Mouse (Mus musculus) cerebral cortex, adult 2 months (tissue): Measurements from ENCODE around the gene Adgrl3.

ENCODE experiments used
- WGBS: fragments of 180-500 bp; shearing (Covaris S2); methylation state at CpG from one replicate; pipeline ENCODE4 v1.1.7; 2018; 5-methylcytosine and 5-hydroxymethylcytosine counted together

The Adgrl3 gene

DNA sequence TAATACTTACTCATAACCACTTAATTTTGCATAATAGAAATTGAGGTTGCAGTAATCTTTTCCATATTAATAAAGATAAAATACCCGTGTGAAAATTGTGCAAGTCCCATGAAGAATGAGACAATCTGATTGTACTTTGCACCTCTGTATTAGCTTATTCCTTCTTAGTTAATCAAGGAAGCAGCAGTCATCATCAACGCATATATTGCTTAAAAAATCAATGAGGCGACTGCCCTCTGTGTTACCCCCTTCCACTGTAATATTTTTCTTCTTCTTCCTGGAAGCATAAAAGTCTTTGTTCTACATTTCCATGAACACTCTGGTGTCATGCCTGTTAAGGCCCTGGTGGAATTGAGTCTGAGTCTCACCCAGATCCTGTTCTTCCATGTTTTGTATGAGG is 416.4 kb downstream of the Adgrl3 start:
- WGBS: 94% methylated on average over 3 of the region's 3 CpGs

DNA sequence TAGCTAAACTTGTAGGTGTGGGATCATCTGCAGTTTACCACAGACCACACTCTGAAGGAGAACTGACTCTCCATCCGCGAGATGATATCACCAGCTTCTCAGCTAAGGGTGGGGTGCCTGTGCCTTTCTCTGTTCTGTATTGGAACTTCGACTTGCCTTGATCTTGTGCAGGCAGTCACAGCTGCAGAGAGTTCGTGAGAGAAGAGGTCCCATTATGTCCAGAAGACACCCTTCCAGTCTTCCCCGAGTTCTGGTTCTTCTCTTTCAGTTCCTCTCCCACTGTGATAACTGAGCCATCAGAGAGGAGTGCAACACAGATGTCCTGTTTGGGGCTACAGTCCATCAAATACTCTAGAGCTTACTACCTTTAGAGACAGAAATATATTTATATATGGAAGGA is 422.2 kb downstream of the Adgrl3 start:
- WGBS: 61% methylated on average over 5 of the region's 5 CpGs

DNA sequence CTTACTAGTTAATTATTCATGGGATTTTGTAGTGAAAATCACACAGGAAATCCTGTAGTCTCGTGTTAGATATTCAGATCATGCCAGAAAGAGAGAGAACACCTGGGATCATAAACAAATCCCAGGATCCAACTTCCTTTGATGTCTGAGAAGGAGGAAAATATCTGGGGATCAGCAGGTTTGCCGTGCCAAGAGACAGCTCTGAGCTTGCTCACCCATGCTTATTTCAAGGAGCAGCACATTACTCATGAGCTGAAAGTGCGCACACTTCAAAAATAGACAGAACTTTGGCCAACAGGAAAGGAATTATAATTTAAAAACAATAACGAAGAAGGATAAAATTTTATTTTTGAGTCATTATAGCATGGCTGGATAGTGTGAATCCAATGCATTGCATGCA is 446.0 kb downstream of the Adgrl3 start:
- 32% methylated on average over 4 of the region's 4 CpGs for WGBS

DNA sequence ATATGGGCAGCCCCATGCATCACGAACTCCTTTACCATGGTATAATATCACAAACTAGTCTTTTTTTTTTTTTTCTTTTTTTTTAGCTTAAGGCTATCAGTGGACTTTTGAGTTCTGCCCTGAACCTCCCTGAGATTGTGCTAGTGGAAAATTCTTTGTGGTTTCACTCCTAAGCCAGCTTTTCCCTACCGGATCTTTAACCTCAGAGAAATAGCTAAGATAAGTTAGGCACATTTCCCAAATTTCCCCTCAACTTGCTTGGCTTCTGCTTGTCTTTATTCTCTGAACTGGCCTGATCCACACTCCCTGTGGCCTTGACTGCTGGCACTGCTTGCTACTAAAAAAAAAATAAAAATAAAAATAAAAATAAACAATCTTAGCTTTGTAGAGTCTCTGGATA is 454.7 kb downstream of the Adgrl3 start:
- WGBS: 68% methylated on average over 2 of the region's 2 CpGs

DNA sequence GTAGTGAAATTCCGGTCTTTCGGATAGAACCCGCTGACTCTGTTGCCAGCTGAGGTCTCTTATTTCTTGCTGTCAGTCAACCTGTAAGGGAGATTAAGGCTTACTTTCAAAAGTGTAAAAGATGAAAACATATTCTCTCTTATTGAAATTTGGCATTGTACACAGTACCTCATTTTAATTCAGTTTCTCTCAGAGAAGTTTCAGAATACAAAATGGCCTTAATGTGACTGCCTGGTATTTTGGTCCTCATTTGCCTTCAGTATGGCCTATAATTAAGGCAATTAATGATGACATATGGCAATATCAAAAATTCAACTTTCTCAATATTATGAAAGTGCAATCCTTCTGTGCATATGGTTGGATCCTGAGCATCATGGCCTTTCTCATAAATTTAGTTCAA is 455.5 kb downstream of the Adgrl3 start:
- 61% methylated on average over 3 of the region's 3 CpGs for WGBS

DNA sequence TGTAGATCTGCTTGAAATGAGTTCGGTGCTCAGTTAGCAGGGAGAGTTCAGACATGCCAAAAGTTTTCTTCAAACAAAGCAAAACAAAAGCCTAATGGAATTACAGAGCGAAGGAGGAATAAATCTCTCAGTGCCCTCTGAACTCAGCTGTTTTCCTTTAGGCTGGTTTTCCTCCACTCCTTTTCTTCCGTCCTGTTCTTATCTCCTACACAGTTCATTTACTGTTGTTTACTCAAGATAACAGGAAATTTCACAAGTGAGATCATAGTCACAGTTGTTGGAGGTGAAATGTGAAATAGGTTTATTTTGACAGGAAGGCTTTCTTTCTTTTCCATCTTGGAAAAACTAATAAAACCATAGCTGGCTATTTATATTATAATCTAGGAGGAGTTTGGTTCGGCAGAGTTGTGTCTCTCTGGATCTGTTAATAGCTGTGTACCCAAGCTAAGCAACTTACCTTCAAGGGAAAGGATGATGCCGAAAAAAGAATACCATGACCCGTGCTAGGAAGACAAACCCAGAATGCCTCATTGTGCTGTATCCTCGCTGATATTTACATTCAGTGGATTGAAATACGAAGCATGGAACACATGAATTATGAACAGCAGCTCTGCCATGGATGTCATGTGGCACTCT is 456.2 kb downstream of the Adgrl3 start:
- 65% methylated on average over 8 of the region's 8 CpGs for WGBS

DNA sequence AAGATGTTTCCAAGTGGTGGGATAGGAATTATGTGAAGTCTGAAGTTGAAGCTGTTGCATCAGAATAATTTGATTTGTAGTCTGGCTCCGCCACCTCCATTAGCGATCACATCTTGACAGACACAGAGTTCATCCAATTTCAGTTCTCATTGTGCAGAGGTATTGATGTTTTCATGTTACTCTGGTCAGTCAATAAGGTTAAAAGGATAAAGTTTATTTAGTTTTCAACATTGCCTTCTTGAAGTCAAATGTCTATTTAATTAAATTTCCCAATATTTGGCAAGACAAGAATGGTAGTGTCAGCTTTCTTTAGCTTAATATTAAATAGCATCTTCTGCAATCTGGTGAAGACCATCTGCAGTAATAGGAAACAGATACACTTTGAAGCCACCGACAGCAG is 461.0 kb downstream of the Adgrl3 start:
- WGBS: 79% methylated on average over 3 of the region's 3 CpGs

DNA sequence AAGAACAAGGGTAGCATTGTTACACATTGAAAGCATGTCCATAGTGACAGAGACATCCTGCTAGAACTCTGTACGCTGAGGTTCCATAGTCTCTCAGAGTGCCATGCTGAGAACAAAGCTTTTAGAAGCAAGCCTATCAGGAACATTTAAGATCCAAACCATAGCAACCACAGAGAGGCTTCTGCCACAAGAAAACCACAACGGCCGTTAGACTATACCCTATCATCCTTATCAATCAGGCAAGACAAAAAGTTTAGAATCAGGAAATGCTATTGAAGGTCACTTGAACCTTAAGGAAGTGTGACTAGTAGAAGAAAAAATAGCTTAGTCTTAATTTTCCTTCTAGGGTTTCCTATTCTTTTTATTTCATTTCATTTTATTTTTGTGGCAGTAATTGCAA is 464.0 kb downstream of the Adgrl3 start:
- 65% methylated on average over 3 of the region's 3 CpGs for WGBS

DNA sequence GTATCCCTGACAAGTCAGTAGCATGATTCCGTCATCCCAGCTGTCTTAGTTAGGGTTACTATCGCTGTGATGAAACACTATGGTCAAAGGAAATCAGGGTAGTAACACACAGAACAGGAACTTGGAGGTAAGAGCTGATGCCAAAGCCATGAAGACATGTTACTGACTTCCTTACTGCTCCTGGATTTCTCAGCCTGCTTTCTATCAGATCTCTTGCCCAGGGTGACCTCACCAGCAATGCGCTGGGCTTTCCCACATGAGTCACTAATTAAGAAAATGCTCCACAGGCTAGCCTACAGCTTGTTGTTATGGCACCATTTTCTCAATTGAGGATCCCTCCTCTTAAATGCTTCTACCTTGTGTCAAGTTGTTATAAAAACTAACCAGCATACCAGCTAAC is 481.1 kb downstream of the Adgrl3 start:
- 91% methylated on average over 3 of the region's 3 CpGs for WGBS

DNA sequence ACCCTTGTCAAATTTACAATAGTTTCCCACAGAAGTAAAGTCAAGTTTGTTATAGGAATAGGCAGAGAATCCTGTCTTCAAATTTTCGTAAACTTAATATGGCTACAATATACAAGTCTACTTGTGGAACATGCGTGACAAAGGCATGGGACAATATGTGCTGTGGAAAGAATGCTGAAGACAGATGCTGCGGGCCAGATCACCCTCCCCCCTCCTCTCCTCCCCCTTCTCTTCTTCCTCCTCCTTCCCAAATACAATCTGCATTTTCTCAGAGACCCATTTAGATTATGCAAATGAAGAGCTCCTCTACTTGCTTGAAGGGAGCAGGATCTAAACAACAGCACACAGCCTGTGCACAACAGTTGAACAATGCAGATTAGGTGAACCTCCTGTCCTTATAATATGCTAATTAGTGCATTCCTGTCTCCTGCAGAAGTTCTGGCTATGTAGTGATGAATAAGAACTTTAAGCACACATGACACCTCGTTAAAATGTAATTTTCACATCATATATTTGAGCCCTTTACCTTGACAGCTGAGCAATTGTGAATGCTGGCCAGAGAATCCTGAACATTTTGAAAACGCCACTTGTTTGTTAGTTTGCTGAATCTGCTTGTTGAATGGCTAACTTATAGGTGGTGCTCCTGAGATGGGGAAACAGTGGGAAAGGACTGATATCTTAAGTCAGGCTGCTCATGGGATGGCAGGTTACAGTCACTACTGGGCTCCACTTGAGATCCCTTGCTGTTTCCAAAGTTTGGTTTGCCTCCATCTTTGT is 499.0 kb downstream of the Adgrl3 start:
- WGBS: 53% methylated on average over 5 of the region's 5 CpGs

DNA sequence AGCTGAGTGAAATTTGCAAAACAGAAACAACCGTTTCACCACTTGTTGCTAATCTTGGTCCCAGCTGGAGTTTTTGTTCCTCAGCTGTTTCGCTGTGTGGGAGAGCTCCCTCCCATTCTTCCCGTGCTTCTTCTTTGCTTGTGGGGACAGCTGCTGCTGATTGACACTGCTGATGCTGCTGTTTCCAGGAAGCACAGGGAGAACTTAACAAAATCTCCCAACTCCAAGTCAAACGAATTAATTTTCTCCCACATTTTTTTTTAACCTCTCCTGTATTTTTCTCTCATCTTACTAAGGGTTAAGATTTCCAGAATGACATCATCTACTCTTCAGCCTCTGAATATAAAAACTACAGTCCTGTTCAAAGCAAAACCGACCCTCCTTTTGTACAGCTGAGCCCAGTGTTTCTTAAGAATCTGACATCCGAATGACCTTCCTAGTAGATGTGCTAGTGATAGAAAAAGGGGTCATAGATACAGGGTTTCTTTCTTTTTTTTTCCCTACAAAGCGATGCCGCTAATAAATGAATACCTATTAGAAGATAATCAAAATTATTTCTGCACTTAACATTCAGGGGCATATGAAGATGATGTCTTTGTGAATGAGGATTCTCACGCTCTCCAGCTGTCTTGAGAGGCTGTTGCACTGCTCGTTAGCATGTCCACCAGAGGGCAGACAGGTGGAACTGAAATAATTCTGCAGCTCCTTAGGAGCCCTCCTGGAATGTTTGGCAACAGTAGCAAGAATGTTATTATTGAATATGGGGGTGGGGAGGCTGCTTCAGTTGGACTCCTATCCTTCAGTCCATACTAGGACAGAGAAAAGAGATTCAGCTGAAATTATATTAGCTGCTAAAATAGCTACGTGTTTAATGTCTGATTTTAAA is 499.8 kb downstream of the Adgrl3 start:
- WGBS: 16% methylated on average over 11 of the region's 11 CpGs

DNA sequence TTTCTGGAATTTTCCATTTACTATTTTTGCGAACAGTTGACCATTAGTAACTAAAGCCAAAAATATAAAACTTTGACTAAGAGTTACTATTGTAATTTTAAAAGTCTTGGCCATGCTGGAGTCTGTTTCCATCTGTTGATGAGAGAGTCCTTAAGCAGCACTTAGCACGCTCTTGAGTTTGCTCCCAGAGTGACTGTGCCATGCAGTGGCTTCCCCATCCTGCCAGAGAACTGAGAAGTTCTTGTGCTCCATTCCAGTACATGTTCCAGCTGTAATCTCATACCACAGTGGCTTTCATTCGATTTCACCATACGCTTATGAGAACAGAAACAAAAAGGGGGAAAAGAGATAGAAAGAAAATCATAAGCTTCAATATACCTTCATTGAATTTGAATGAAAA is 502.8 kb downstream of the Adgrl3 start:
- 89% methylated on average over 4 of the region's 4 CpGs for WGBS

DNA sequence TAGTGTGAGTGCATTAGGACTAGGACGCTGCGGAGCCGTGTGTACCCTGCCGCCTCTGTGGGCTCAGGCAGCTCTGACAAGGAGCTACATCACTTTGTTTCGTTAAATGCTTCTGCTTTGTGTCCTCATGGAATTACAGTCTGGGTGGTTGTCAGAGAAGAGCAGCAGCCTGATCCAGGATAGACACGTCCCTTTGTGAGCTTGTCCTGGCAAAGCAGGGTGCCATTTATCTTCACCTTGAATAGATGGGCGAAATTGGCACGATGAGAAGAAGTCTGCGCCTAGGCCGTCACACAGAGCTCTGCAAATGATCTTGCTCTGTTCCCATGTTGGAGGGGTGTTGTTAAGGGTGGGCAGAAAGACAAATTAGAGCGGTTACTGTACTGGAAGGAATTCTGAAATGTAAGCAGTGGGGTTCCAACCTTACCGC is 504.6 kb downstream of the Adgrl3 start:
- WGBS: 75% methylated on average over 12 of the region's 12 CpGs

DNA sequence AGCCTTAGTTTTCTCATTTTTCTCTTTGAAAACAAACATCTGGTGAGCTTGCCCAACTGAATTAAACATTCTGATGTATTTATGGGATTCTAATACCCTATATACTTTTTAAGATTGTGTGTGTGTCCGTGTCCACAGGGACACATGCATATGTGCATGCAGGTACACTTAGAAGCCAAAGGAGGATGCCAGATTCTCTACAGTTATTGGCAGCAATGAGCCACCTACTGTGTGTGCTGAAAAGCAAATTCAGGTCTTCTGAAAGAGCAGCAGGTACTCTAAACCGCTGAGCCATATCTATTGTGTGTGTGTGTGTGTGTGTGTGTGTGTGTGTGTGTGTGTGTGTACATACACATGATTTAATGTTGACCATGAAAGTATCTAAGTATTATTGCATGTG is 505.4 kb downstream of the Adgrl3 start:
- WGBS: 92% methylated on average over 2 of the region's 2 CpGs

DNA sequence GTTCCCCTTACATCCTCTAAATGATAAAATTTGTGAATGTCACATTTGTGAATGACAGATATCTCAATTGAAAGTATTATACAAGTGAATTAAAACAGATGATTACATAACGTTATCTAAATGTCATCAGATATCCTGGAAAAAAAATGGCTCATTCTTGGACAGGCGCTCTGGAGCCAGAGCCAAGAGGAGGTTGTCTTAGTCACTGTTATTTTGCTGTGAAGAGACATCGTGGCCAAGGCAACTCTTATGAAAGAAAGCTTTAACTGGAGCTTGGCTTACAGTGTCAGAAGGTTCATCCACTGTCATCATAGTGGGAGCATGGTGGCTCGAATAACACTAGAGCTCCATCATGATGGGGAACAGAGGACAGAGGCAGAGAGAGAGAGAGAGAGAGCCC is 511.7 kb downstream of the Adgrl3 start:
- 53% methylated on average over 4 of the region's 4 CpGs for WGBS

DNA sequence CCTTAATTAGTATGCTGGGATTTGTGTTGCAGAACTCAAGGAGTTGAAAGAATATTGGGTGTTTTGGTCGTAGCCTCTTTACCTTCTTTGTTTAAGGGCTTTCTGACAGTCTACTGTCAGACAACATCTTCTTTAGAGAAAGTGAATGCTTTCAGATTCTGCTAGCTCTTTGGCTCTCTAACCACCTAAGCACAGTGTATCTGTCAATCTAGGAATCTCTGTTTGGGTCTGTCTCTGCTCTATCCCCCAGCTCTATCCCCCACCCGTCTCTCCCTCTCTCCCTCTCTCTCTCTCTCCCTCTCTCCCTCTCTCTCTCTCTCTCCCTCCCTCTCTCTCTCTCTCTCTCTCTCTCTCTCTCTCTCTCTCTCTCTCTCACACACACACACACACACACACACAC is 535.2 kb downstream of the Adgrl3 start:
- 27% methylated on average over 2 of the region's 2 CpGs for WGBS

DNA sequence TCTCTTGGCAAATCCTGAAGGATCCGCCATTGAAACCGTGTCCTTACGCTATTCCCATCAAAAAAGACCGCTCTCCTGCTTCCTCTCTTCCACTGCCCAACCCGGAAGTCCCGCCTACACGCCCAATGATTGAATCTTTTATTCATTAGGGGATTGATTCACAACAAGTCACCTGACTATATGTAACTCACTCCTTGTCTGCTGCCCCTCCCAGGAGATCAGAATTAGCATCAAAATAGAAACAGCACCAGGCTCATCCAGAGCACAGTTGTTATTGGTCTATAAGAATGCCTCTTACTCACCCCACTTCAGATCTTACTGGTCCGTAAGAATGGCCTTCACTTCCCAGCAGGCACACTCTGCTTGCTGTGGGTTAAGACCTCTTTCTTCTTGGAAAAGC is 536.1 kb downstream of the Adgrl3 start:
- 86% methylated on average over 8 of the region's 8 CpGs for WGBS

DNA sequence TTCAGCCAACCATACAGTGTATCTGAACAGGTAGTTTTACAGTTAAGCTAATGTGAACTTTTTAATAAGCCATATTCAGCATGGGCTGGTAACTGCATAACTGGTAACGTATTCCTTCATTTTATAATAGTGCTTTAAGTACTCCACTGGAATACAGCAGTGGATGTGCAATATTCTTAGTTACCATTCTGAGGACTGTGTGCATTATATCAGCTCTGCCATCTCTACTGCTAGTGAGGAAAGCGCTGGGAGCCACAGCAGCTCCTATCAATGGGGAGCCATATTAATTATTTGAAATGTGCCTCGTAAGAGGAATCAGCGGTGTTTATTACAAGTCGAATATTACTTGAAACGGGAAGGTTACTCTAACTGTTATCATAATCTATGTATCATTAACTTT is 539.0 kb downstream of the Adgrl3 start:
- 96% methylated on average over 6 of the region's 6 CpGs for WGBS

DNA sequence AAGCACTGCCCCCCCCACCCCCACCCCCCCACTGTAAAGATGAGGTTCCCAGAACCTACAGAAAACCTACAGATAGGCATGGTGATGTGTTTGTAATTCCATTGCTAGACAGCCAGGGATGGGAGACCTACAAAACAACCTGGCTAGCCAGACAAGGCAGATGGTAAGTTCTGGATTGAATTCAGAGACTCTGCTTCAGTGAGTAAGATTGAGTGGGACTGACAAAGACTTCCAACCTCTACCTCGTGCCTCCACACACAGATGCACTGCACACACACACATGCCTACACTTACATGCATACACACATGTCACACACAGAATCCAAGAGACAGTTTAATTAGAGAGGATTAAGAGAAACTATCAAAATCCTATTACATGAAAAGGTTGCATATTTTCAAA is 544.4 kb downstream of the Adgrl3 start:
- WGBS: 39% methylated on average over 1 of the region's 1 CpGs

DNA sequence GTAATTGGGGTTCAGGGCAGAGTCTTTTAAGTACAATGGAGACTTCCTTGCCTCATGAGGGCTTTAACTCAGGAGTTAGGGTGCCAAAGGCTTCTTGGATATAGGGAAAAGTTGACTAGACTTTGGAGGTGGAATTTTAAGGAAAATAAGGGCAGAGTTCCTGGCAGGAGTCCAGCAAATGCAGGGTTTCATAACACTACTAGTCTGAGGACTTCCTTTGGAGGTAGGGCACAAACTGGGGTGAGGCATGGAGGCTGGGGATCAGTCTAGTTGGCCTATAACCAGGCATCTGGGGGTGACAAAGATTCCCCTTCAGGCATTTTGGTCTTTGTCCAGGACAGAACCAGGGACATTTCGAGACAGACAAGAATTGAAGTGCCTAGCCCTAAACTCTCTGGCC is 546.6 kb downstream of the Adgrl3 start:
- WGBS: 64% methylated on average over 1 of the region's 1 CpGs

DNA sequence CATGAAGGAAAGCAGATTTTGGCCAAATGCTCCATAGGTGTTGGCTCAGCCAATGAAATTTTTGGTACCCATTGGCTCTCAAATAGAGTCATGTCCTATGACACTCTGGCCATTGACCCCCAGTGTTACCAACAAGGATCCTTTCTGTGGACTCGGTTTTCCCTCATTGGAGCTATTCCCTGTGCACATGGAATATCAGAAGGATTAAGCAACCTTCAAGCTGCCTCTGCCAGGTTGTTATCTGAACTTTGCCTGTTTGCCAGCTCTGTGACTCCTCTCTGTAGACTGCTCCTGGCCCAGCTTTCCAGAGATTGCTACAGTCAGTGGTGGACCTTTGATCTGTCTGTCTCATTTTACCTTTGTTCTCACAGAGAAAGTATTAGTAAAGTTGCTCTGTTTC is 548.8 kb downstream of the Adgrl3 start:
- WGBS: 68% methylated on average over 1 of the region's 1 CpGs

DNA sequence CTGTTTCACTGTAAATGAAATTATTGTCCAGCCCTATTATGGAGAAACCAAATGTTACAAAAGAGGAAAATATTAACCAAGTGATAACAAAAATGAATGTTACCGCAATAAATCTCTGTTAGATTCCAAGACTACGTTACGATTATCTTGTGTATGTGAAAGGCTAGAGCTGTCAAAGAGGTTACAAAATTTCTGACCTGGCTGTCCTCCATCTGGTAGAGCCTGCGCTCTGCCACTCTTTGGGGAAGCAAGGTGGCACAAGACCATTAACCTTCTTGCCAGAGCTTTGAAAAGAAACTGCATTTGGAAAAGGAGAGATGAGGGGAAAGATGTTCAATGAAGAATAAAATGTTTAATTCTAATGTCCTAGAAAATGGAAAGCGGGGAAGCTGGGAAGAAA is 562.9 kb downstream of the Adgrl3 start:
- WGBS: 87% methylated on average over 5 of the region's 5 CpGs

DNA sequence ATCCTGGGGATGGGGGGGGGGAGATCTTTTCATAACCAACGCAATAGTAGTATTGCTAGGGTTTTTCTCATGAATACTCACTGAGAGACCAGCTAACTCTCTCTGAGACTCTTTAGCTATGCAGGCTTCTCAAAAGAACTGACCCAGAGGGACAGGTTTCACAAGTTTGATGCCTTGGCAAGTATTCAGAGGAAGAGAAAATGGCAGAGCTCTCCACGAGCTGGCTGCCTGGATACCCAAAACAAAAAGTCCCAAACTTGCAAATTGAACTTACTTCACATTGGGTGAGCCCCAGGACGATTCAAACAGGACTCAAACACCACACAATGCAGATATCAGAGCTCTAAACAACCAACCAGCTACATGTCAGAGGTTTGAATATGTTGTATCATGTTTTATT is 563.5 kb downstream of the Adgrl3 start:
- WGBS: 44% methylated on average over 3 of the region's 3 CpGs
